Mouse (Mus musculus): ENCODE measurements around the gene Nrxn3. TPM values are rescaled to one million over a fixed set of nuclear protein-coding genes. Genes with fewer than 3 reads are reported as not detected.

The Nrxn3 gene
- polyA plus RNA-seq, 1 experiment from 2014 or later: 96.7 TPM

GRCm38 (mm10) chr12:90144247-90144646 lies 1421.6 kb downstream of the Nrxn3 start:
- Histone ChIP-seq H3K9ac (replicated peaks) (no peak overlapping the region), H3K4me2 (no peak overlapping the region), H3K4me3 (replicated peaks) (no peak overlapping the region), H3K9me3 (replicated peaks) (no peaks in the 10 kb centered on the region), H3K27ac (replicated peaks) (no peak overlapping the region), H3K4me1 (peaks cover 13% of the 10 kb centered on the region), H3K27me3 (replicated peaks) (no peaks in the 10 kb centered on the region), H3K36me3 (no peaks in the 10 kb centered on the region)
- ATAC-seq (ENCODE audit: low FRiP score): no peak
- WGBS: 83% methylated on average over 3 of the region's 3 CpGs

GRCm38 (mm10) chr12:90158131-90158772 lies 1435.6 kb downstream of the Nrxn3 start:
- 82% methylated on average over 4 of the region's 4 CpGs for WGBS
- no peaks in the 10 kb centered on the region for H3K27me3 ChIP-seq (replicated peaks)

GRCm38 (mm10) chr12:90159911-90160310 lies 1437.2 kb downstream of the Nrxn3 start:
- H3K9me3 ChIP-seq (replicated peaks): no peaks in the 10 kb centered on the region
- ATAC-seq (ENCODE audit: low FRiP score): no peak
- no peak overlapping the region for H3K4me2 ChIP-seq
- WGBS: 93% methylated on average over 3 of the region's 3 CpGs
- H3K27me3 ChIP-seq (replicated peaks): no peaks in the 10 kb centered on the region
- no peak overlapping the region for H3K4me3 ChIP-seq (replicated peaks)
- no peaks in the 10 kb centered on the region for H3K36me3 ChIP-seq
- no peak overlapping the region for H3K9ac ChIP-seq (replicated peaks)
- H3K4me1 ChIP-seq: no peaks in the 10 kb centered on the region
- H3K27ac ChIP-seq (replicated peaks): no peak overlapping the region

More at GRCm38 (mm10) chr12:90158131-90158772, 1435.6 kb downstream of the Nrxn3 start:
- H3K27ac ChIP-seq (replicated peaks): no peak overlapping the region
- H3K4me2 ChIP-seq: no peak overlapping the region
- no peak overlapping the region for H3K9ac ChIP-seq (replicated peaks)
- H3K4me3 ChIP-seq (replicated peaks): no peak overlapping the region
- no peaks in the 10 kb centered on the region for H3K9me3 ChIP-seq (replicated peaks)
- no peaks in the 10 kb centered on the region for H3K4me1 ChIP-seq
- no peaks in the 10 kb centered on the region for H3K36me3 ChIP-seq
- no peak for ATAC-seq (ENCODE audit: low FRiP score)

GRCm38 (mm10) chr12:90166118-90166517 lies 1443.4 kb downstream of the Nrxn3 start:
- H3K27me3 ChIP-seq (replicated peaks): no peaks in the 10 kb centered on the region

GRCm38 (mm10) chr12:90181566-90181965 lies 1458.9 kb downstream of the Nrxn3 start:
- Histone ChIP-seq H3K4me3 (replicated peaks) (no peak overlapping the region), H3K4me1 (no peaks in the 10 kb centered on the region), H3K9me3 (replicated peaks) (no peaks in the 10 kb centered on the region), H3K9ac (replicated peaks) (no peak overlapping the region), H3K27ac (replicated peaks) (no peak overlapping the region), H3K27me3 (replicated peaks) (no peaks in the 10 kb centered on the region), H3K36me3 (no peaks in the 10 kb centered on the region), H3K4me2 (no peak overlapping the region)
- 89% methylated on average over 3 of the region's 3 CpGs for WGBS
- ATAC-seq (ENCODE audit: low FRiP score): no peak

More at GRCm38 (mm10) chr12:90166118-90166517, 1443.4 kb downstream of the Nrxn3 start:
- Histone ChIP-seq H3K36me3 (no peaks in the 10 kb centered on the region), H3K9me3 (replicated peaks) (no peaks in the 10 kb centered on the region), H3K4me2 (no peak overlapping the region), H3K9ac (replicated peaks) (no peak overlapping the region), H3K4me3 (replicated peaks) (no peak overlapping the region), H3K27ac (replicated peaks) (no peak overlapping the region), H3K4me1 (no peaks in the 10 kb centered on the region)
- ATAC-seq (ENCODE audit: low FRiP score): no peak
- 80% methylated on average over 2 of the region's 2 CpGs for WGBS

- Histone ChIP-seq H3K4me3 (replicated peaks) (no peak overlapping the region), H3K27ac (replicated peaks) (no peak overlapping the region), H3K9ac (replicated peaks) (no peak overlapping the region), H3K36me3 (no peaks in the 10 kb centered on the region), H3K27me3 (replicated peaks) (no peaks in the 10 kb centered on the region), H3K4me1 (no peaks in the 10 kb centered on the region), H3K4me2 (no peak overlapping the region), H3K9me3 (replicated peaks) (no peaks in the 10 kb centered on the region)
- no peak for ATAC-seq (ENCODE audit: low FRiP score)
- 82% methylated on average over 2 of the region's 2 CpGs for WGBS
Observed at GRCm38 (mm10) chr12:90183021-90183420, 1460.3 kb downstream of the Nrxn3 start.

GRCm38 (mm10) chr12:90196161-90196560 lies 1473.5 kb downstream of the Nrxn3 start:
- Histone ChIP-seq H3K9me3 (replicated peaks) (no peaks in the 10 kb centered on the region), H3K4me1 (no peaks in the 10 kb centered on the region), H3K4me2 (no peak overlapping the region), H3K27me3 (replicated peaks) (no peaks in the 10 kb centered on the region), H3K4me3 (replicated peaks) (no peak overlapping the region), H3K9ac (replicated peaks) (no peak overlapping the region), H3K36me3 (no peaks in the 10 kb centered on the region), H3K27ac (replicated peaks) (no peak overlapping the region)
- no peak for ATAC-seq (ENCODE audit: low FRiP score)

- ATAC-seq (ENCODE audit: low FRiP score): no peak
- Histone ChIP-seq H3K36me3 (no peaks in the 10 kb centered on the region), H3K27me3 (replicated peaks) (no peaks in the 10 kb centered on the region), H3K4me1 (no peaks in the 10 kb centered on the region), H3K9ac (replicated peaks) (no peak overlapping the region), H3K9me3 (replicated peaks) (no peaks in the 10 kb centered on the region), H3K27ac (replicated peaks) (no peak overlapping the region), H3K4me2 (no peak overlapping the region), H3K4me3 (replicated peaks) (no peak overlapping the region)
- WGBS: 96% methylated on average over 3 of the region's 3 CpGs
Observed at GRCm38 (mm10) chr12:90197994-90198393, 1475.3 kb downstream of the Nrxn3 start.

GRCm38 (mm10) chr12:90202501-90202900 lies 1479.8 kb downstream of the Nrxn3 start:
- 89% methylated on average over 1 of the region's 1 CpGs for WGBS
- H3K9me3 ChIP-seq (replicated peaks): no peaks in the 10 kb centered on the region
- no peak overlapping the region for H3K4me3 ChIP-seq (replicated peaks)
- no peak overlapping the region for H3K9ac ChIP-seq (replicated peaks)
- H3K4me1 ChIP-seq: peaks cover 3% of the 10 kb centered on the region; the same call in 1 of the 2 replicates
- no peak overlapping the region for H3K27ac ChIP-seq (replicated peaks)
- ATAC-seq (ENCODE audit: low FRiP score): no peak
- no peak overlapping the region for H3K4me2 ChIP-seq
- no peaks in the 10 kb centered on the region for H3K27me3 ChIP-seq (replicated peaks)
- H3K36me3 ChIP-seq: no peaks in the 10 kb centered on the region

- no peak overlapping the region for H3K9ac ChIP-seq (replicated peaks)
- H3K4me3 ChIP-seq (replicated peaks): no peak overlapping the region
- no peak overlapping the region for H3K27ac ChIP-seq (replicated peaks)
- no peaks in the 10 kb centered on the region for H3K27me3 ChIP-seq (replicated peaks)
- no peak for ATAC-seq (ENCODE audit: low FRiP score)
- H3K4me1 ChIP-seq: 0 out of 2 replicates have a peak, but pooled peaks cover 3% of the 10 kb centered on the region
- H3K36me3 ChIP-seq: no peaks in the 10 kb centered on the region
- 65% methylated on average over 2 of the region's 2 CpGs for WGBS
- H3K9me3 ChIP-seq (replicated peaks): no peaks in the 10 kb centered on the region
- no peak overlapping the region for H3K4me2 ChIP-seq
Observed at GRCm38 (mm10) chr12:90211410-90211809, 1488.7 kb downstream of the Nrxn3 start.

GRCm38 (mm10) chr12:90217060-90217459 lies 1494.4 kb downstream of the Nrxn3 start:
- no peak for ATAC-seq (ENCODE audit: low FRiP score)
- Histone ChIP-seq H3K4me1 (no peaks in the 10 kb centered on the region), H3K9ac (replicated peaks) (no peak overlapping the region), H3K9me3 (replicated peaks) (no peaks in the 10 kb centered on the region), H3K36me3 (no peaks in the 10 kb centered on the region), H3K27ac (replicated peaks) (no peak overlapping the region), H3K4me2 (no peak overlapping the region), H3K4me3 (replicated peaks) (no peak overlapping the region), H3K27me3 (replicated peaks) (no peaks in the 10 kb centered on the region)
- 93% methylated on average over 6 of the region's 6 CpGs for WGBS

GRCm38 (mm10) chr12:90229062-90229461 lies 1506.4 kb downstream of the Nrxn3 start:
- H3K9me3 ChIP-seq (replicated peaks): no peaks in the 10 kb centered on the region

More at GRCm38 (mm10) chr12:90229062-90229461, 1506.4 kb downstream of the Nrxn3 start:
- no peak overlapping the region for H3K4me2 ChIP-seq
- no peak for ATAC-seq (ENCODE audit: low FRiP score)
- H3K4me3 ChIP-seq (replicated peaks): no peak overlapping the region
- no peaks in the 10 kb centered on the region for H3K27me3 ChIP-seq (replicated peaks)
- H3K27ac ChIP-seq (replicated peaks): no peak overlapping the region
- H3K9ac ChIP-seq (replicated peaks): no peak overlapping the region
- WGBS: 30% methylated on average over 2 of the region's 2 CpGs
- H3K36me3 ChIP-seq: no peaks in the 10 kb centered on the region
- H3K4me1 ChIP-seq: no peaks in the 10 kb centered on the region

Measured in neural tube, embryonic 15.5 days (tissue).